Mouse (Mus musculus) heart, postnatal 25 days (tissue): Measurements from ENCODE around the gene Gm28041. TPM values are rescaled to one million over a fixed set of nuclear protein-coding genes. Genes with fewer than 3 reads are reported as not detected.

Experiments used
- total RNA-seq, 2 experiments: library from RNA; stranded (reverse); gene quantifications; 2 replicates each; pipeline ENCODE4 v1.2.3; 2021

Gm28041 gene
- total RNA-seq, 2 experiments from 2014 or later, result 0.70 to 2.1 TPM

Other genes with a start within 250 kb of the Gm28041 start
- 1 to 10 TPM; 2.9 to 3.8 TPM for gene Rsl1, start 202.6 kb downstream of the Gm28041 start, total RNA-seq
- gene Zfp455, start 181.2 kb downstream of the Gm28041 start, total RNA-seq, result under 1 TPM; 0.84 to 0.96 TPM
- 1 to 10 TPM; 1.3 to 3.0 TPM for gene Zfp458, start 97.3 kb downstream of the Gm28041 start, total RNA-seq
- gene Zfp457, start 69.2 kb downstream of the Gm28041 start, total RNA-seq, result 1 to 10 TPM; 3.6 to 3.7 TPM
- 1 to 10 TPM; 1.6 to 2.2 TPM for gene Zfp595, start 43.2 kb downstream of the Gm28041 start, total RNA-seq
- 1 to 10 TPM; 2.3 to 2.5 TPM for gene Gm28044, start 15.2 kb downstream of the Gm28041 start, total RNA-seq
- 1 to 10 TPM; 1.2 to 1.5 TPM for gene Zfp953, start 15.1 kb downstream of the Gm28041 start, total RNA-seq
- 1 to 10 TPM in 1 of 2 experiments, under 1 TPM in 1; 0.88 to 1.2 TPM for gene Zfp456, start 77 bp upstream of the Gm28041 start, total RNA-seq
- gene Zfp429, start 24.1 kb upstream of the Gm28041 start, total RNA-seq, result 1 to 10 TPM; 1.6 to 1.9 TPM
- gene Zfp459, start 45.7 kb upstream of the Gm28041 start, total RNA-seq, result under 1 TPM; 0.26 to 0.48 TPM
- gene Zfp874a, start 75.9 kb upstream of the Gm28041 start, total RNA-seq, result 1 to 10 TPM; 7.1 to 7.8 TPM
- 10 to 100 TPM; 17.0 to 19.5 TPM for gene Zfp874b, start 108.5 kb upstream of the Gm28041 start, total RNA-seq
- 1 to 10 TPM; 3.8 to 4.6 TPM for gene Zfp58, start 124.8 kb upstream of the Gm28041 start, total RNA-seq
- not detected for gene Gm26965, start 150.4 kb upstream of the Gm28041 start, total RNA-seq
- gene Zfp87, start 150.4 kb upstream of the Gm28041 start, total RNA-seq, result 10 to 100 TPM in 1 of 2 experiments, 1 to 10 TPM in 1; 5.9 to 11.1 TPM
- 1 to 10 TPM; 3.5 to 3.9 TPM for gene Zfp748, start 178.1 kb upstream of the Gm28041 start, total RNA-seq
- gene Zfp729b, start 234.0 kb upstream of the Gm28041 start, total RNA-seq, result 1 to 10 TPM; 4.0 to 5.6 TPM